Mouse (Mus musculus): ENCODE measurements at regions not wholly inside any gene's neighbourhood (a gene's known extent, or its start where the extent isn't known, plus 50 kb on each side); places are given as distances from the start of the nearest gene placed in this dataset.

DNA sequence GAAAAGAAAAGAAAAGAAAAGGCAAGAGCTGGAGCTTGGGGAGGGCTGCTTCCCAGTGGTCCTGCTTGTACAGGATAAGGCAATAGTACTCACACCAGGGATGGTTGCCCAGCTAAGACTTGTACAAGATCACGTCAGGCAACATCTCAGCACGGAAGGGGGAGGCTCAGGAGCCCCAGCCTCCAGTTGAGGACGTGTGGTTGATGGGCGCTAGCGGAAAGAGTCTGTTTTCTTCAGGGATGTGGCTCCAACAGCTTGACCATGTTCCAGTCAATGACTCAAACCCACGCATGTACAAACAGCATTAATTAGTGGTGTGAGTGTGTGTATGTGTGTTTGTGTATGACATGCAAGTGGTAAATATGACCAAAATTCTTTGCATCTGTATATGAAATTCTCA lies 153.1 kb upstream of the Rpl34 start:
- no peak for TF ChIP-seq POLR2A (IDR thresholded peaks at IDR 0.05; ENCODE audit: borderline replicate concordance, extremely low read depth, insufficient read depth, insufficient read length, poor library complexity, severe bottlenecking)
- no peak for DNase-seq (ENCODE audit: low read depth)

DNA sequence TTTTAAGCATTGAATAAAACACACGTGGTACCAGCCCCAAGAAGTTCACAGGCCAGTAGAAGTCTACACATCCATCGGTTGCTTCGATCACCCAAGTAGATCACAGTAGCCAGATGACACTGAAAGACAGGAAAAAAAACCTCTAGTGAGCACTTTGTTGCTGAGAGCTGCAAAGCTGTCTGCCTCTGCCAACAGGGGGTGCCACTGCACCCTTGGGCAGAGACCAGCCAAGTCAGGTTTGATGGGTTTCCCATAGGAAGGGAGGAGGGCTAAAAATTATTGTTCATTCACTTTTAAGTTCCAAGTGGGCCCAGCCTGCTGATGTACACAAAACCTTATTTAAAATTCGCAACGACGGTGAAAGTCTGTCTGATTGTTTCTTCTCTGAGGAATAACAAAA lies 150.3 kb upstream of the Rpl34 start:
- TF ChIP-seq CTCF (IDR thresholded peaks at IDR 0.05; ENCODE audit: borderline replicate concordance, extremely low read depth, insufficient read depth, insufficient read length) (no peak), POLR2A (IDR thresholded peaks at IDR 0.05; ENCODE audit: borderline replicate concordance, extremely low read depth, insufficient read depth, insufficient read length, poor library complexity, severe bottlenecking) (no peak)
- DNase-seq (ENCODE audit: low read depth) = no peak

- no peak for DNase-seq (ENCODE audit: low read depth)
- TF ChIP-seq CTCF (IDR thresholded peaks at IDR 0.05; ENCODE audit: borderline replicate concordance, extremely low read depth, insufficient read depth, insufficient read length) (no peak), POLR2A (IDR thresholded peaks at IDR 0.05; ENCODE audit: borderline replicate concordance, extremely low read depth, insufficient read depth, insufficient read length, poor library complexity, severe bottlenecking) (no peak)
Measured at GRCm38 (mm10) chr3:130879463-130879862, 149.3 kb upstream of the Rpl34 start.

DNA sequence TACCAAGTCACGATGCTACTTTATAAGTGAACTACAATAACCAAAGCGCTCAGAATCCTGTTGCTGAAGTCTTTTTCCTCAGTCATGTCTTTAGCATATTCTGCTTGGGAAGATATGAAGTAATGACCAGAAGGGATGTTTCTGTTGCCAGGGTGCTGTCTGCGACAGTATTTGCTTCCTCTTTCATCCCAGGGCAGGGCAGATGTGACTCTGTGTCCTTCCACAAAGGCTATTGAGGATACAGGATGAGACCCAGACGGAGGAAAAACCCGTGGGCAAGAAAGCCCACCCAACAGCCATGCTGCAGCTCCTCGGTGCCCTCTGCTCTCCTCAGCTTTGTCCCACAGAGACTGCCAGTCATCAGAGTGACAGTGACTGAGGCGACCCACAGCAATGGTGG lies 148.6 kb upstream of the Rpl34 start:
- no peak for DNase-seq (ENCODE audit: low read depth)
- no peak for TF ChIP-seq CTCF (IDR thresholded peaks at IDR 0.05; ENCODE audit: borderline replicate concordance, extremely low read depth, insufficient read depth, insufficient read length)
- no peak for TF ChIP-seq POLR2A (IDR thresholded peaks at IDR 0.05; ENCODE audit: borderline replicate concordance, extremely low read depth, insufficient read depth, insufficient read length, poor library complexity, severe bottlenecking)

DNA sequence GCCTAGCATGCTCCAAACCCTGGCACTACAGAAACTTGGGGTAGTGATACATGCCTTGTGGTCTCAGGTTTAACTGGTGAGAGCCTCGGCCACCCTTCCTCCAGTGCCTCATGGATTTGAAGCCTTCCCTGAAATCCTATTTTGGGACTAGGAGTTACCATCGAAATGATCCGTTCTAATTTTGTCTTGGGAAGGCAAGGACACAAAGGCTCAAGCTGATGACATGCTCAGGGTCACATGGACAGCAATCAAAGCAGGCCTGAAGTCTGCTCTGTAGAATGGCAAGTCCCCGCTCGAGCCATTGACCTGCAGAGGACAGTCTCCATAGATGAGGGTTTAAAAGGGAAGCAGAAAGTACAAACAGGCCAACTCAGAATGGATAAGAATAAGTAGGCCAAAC lies 147.8 kb upstream of the Rpl34 start:
- DNase-seq (ENCODE audit: low read depth) = no peak
- no peak for TF ChIP-seq POLR2A (IDR thresholded peaks at IDR 0.05; ENCODE audit: borderline replicate concordance, extremely low read depth, insufficient read depth, insufficient read length, poor library complexity, severe bottlenecking)
- TF ChIP-seq CTCF (IDR thresholded peaks at IDR 0.05; ENCODE audit: borderline replicate concordance, extremely low read depth, insufficient read depth, insufficient read length) = no peak

- no peak for DNase-seq (ENCODE audit: low read depth)
- no peak for TF ChIP-seq POLR2A (IDR thresholded peaks at IDR 0.05; ENCODE audit: borderline replicate concordance, extremely low read depth, insufficient read depth, insufficient read length, poor library complexity, severe bottlenecking)
Measured at GRCm38 (mm10) chr3:130873745-130874144, 143.5 kb upstream of the Rpl34 start.

DNA sequence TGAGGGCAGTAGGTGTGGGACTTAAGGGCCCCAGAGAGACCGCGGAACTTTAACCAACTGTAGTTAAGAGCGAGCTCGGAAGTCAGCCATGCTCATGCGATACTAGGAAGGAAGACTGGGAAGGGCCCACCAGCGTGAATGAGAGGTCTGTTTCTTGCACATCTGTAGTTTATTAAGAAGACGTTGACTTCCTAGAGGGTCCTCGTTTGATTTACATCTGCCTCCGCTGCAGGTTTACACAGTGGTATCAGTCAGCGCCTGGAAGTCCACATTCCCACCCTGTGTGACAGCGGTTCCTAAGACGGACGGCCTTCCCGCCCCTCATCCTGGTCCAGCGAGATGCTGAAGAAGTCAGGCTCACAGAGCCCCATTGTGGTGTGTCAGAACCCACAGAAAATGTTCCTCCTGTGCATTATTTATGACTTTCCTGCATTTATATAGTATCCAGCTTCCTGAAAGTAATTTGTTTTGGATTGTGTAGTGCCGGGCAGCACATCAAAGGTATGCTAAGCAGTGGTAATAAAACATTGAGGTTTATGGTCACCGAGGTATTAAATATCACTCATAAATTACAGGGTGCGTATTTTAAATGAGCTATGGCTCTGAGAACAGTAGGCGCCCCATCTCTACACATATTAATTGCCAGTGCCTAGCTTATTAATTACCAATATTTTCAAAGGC lies 136.9 kb upstream of the Rpl34 start:
- TF ChIP-seq CTCF (IDR thresholded peaks at IDR 0.05; ENCODE audit: borderline replicate concordance, extremely low read depth, insufficient read depth, insufficient read length) = no peak
- no peak for TF ChIP-seq POLR2A (IDR thresholded peaks at IDR 0.05; ENCODE audit: borderline replicate concordance, extremely low read depth, insufficient read depth, insufficient read length, poor library complexity, severe bottlenecking)
- no peak for DNase-seq (ENCODE audit: low read depth)

DNA sequence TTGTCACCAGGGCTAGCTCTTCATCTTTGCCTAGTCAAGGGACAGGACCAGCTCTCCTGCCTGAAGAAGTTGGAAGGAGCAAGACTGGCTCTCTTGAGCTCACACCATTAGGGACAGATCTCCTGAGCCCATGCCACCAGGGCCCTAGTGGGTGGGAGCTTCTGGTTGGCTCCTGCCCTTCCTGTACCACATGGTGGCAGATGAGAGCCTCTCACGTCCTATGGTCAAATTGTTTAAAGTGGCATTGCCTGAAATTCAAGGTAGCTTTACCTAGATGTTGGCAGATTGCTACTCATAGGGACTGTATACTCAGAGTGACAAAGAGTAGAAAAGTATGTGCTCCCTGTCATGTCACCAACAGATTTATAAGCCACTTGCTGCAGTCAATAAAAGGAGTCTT lies 134.6 kb upstream of the Rpl34 start:
- TF ChIP-seq CTCF (IDR thresholded peaks at IDR 0.05; ENCODE audit: borderline replicate concordance, extremely low read depth, insufficient read depth, insufficient read length) (no peak), POLR2A (IDR thresholded peaks at IDR 0.05; ENCODE audit: borderline replicate concordance, extremely low read depth, insufficient read depth, insufficient read length, poor library complexity, severe bottlenecking) (no peak)
- no peak for DNase-seq (ENCODE audit: low read depth)

GRCm38 (mm10) chr3:130863376-130863775 lies 133.2 kb upstream of the Rpl34 start:
- TF ChIP-seq POLR2A (IDR thresholded peaks at IDR 0.05; ENCODE audit: borderline replicate concordance, extremely low read depth, insufficient read depth, insufficient read length, poor library complexity, severe bottlenecking) (no peak), CTCF (IDR thresholded peaks at IDR 0.05; ENCODE audit: borderline replicate concordance, extremely low read depth, insufficient read depth, insufficient read length) (no peak)

GRCm38 (mm10) chr3:130860315-130860714 lies 130.1 kb upstream of the Rpl34 start:
- no peak for TF ChIP-seq CTCF (IDR thresholded peaks at IDR 0.05; ENCODE audit: borderline replicate concordance, extremely low read depth, insufficient read depth, insufficient read length)
- no peak for TF ChIP-seq POLR2A (IDR thresholded peaks at IDR 0.05; ENCODE audit: borderline replicate concordance, extremely low read depth, insufficient read depth, insufficient read length, poor library complexity, severe bottlenecking)
- DNase-seq (ENCODE audit: low read depth) = no peak

More at GRCm38 (mm10) chr3:130863376-130863775, 133.2 kb upstream of the Rpl34 start:
- no peak for DNase-seq (ENCODE audit: low read depth)

DNA sequence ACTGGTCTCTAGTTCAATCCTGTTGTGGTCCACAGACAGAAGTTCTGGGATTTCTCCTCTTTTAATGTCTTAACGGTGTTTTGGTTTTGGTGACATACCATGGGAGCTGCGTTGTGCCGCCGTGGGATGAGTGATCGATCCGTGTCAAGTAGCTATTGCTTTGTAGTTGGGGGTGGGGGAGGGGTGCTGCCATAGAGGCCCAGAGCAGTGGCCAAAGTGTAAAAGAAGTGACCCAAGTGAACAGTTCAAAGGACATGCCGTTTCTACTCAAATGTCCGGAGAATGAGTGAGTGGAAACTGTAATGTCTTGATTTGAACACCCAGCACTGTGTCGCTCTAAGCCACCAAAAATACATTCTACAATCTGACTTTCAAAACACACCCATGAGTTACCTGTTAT lies 123.7 kb upstream of the Rpl34 start:
- no peak for DNase-seq (ENCODE audit: low read depth)

DNA sequence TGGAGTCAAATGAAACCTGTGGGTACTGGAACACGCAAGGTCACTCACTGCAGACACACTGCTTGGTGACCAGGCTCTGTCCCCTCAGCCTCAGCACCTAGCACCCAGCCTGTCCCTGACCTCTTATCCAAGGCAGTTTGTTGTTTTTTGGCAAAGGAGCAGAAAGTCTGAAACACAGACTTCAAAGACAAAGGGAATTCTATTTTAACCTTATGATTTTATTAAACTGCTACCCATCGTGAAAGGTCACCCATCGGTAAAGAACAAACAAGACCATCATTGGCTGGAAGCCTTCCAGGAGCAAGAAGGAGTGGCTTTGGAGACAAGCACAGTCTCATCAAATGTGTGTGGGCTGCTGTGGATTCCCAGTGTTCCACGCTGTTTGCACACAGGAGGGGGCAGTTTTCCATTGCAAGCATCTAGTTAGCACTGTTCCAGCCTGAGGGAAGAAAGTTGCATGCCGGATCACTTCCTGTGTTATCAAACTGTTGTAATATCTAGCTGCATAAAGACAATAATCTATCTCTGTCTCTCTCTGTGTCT lies 120.6 kb upstream of the Rpl34 start:
- DNase-seq (ENCODE audit: low read depth) = peak; percentile 23
- TF ChIP-seq CTCF (IDR thresholded peaks at IDR 0.05; ENCODE audit: borderline replicate concordance, extremely low read depth, insufficient read depth, insufficient read length) (no peak), POLR2A (IDR thresholded peaks at IDR 0.05; ENCODE audit: borderline replicate concordance, extremely low read depth, insufficient read depth, insufficient read length, poor library complexity, severe bottlenecking) (no peak)

More for the DNA sequence above, 123.7 kb upstream of the Rpl34 start:
- TF ChIP-seq CTCF (IDR thresholded peaks at IDR 0.05; ENCODE audit: borderline replicate concordance, extremely low read depth, insufficient read depth, insufficient read length) (no peak), POLR2A (IDR thresholded peaks at IDR 0.05; ENCODE audit: borderline replicate concordance, extremely low read depth, insufficient read depth, insufficient read length, poor library complexity, severe bottlenecking) (no peak)
